Mouse (Mus musculus): Measurements from ENCODE around the gene Mrpl38. TPM values are rescaled to one million over a fixed set of nuclear protein-coding genes. Genes with fewer than 3 reads are reported as not detected.

Mrpl38 gene
- polyA plus RNA-seq, 1 experiment from 2014 or later, result 82.4 TPM

- H3K27me3 ChIP-seq (replicated peaks), result no peaks in the 10 kb centered on the region
- H3K27ac ChIP-seq (replicated peaks), result peak overlapping the region; percentile 20
- 57% methylated on average over 10 of the region's 10 CpGs for WGBS
- H3K9me3 ChIP-seq, result no peaks in the 10 kb centered on the region
- H3K36me3 ChIP-seq, result peaks cover 59% of the 10 kb centered on the region
- no peak overlapping the region for H3K4me3 ChIP-seq
- H3K4me2 ChIP-seq, result peak overlapping the region; percentile 14; the same call in 1 of the 2 replicates
- H3K4me1 ChIP-seq, result peaks cover 15% of the 10 kb centered on the region
- ATAC-seq (ENCODE audit: extremely low read depth, insufficient number of reproducible peaks, low FRiP score, low TSS enrichment), result peak; percentile 65
- 0 out of 2 replicates have a peak overlapping the region, but pooled peaks have one; percentile 40 for H3K9ac ChIP-seq
Measured at GRCm38 (mm10) chr11:116142211-116142991, 3.7 kb upstream of the Mrpl38 start.

GRCm38 (mm10) chr11:116138096-116138467 lies 586 bp downstream of the Mrpl38 start:
- Histone ChIP-seq H3K4me1 (peaks cover 17% of the 10 kb centered on the region), H3K27me3 (replicated peaks) (no peaks in the 10 kb centered on the region), H3K36me3 (peaks cover 49% of the 10 kb centered on the region), H3K27ac (replicated peaks) (peak overlapping the region; percentile 80), H3K9ac (peak overlapping the region; percentile 95), H3K9me3 (no peaks in the 10 kb centered on the region), H3K4me3 (peak overlapping the region; percentile 81), H3K4me2 (peak overlapping the region; percentile 89)
- ATAC-seq (ENCODE audit: extremely low read depth, insufficient number of reproducible peaks, low FRiP score, low TSS enrichment), result no peak
- WGBS, result under 1% methylated on average over 20 of the region's 20 CpGs

- Histone ChIP-seq H3K4me2 (no peak overlapping the region), H3K27ac (replicated peaks) (no peak overlapping the region), H3K27me3 (replicated peaks) (no peaks in the 10 kb centered on the region), H3K4me3 (no peak overlapping the region), H3K9me3 (no peaks in the 10 kb centered on the region), H3K36me3 (peaks cover 51% of the 10 kb centered on the region), H3K9ac (no peak overlapping the region), H3K4me1 (peaks cover 34% of the 10 kb centered on the region)
- WGBS, result 77% methylated on average over 10 of the region's 10 CpGs
- ATAC-seq (ENCODE audit: extremely low read depth, insufficient number of reproducible peaks, low FRiP score, low TSS enrichment), result no peak
Measured at GRCm38 (mm10) chr11:116134171-116134570, 4.5 kb downstream of the Mrpl38 start.

- peaks cover 32% of the 10 kb centered on the region for H3K4me1 ChIP-seq
- no peaks in the 10 kb centered on the region for H3K27me3 ChIP-seq (replicated peaks)
- 70% methylated on average over 5 of the region's 5 CpGs for WGBS
- H3K4me3 ChIP-seq, result no peak overlapping the region
- H3K9ac ChIP-seq, result peak overlapping the region; percentile 33; the same call in 1 of the 2 replicates
- H3K9me3 ChIP-seq, result no peaks in the 10 kb centered on the region
- no peak overlapping the region for H3K4me2 ChIP-seq
- peaks cover 51% of the 10 kb centered on the region for H3K36me3 ChIP-seq
- H3K27ac ChIP-seq (replicated peaks), result no peak overlapping the region
- no peak for ATAC-seq (ENCODE audit: extremely low read depth, insufficient number of reproducible peaks, low FRiP score, low TSS enrichment)
Measured at GRCm38 (mm10) chr11:116133497-116133896, 5.2 kb downstream of the Mrpl38 start.

- Histone ChIP-seq H3K9ac (no peak overlapping the region), H3K27ac (replicated peaks) (no peak overlapping the region), H3K4me1 (peaks cover 32% of the 10 kb centered on the region), H3K9me3 (no peaks in the 10 kb centered on the region), H3K36me3 (peaks cover 51% of the 10 kb centered on the region), H3K4me2 (no peak overlapping the region), H3K4me3 (no peak overlapping the region), H3K27me3 (replicated peaks) (no peaks in the 10 kb centered on the region)
- WGBS, result 81% methylated on average over 16 of the region's 16 CpGs
- ATAC-seq (ENCODE audit: extremely low read depth, insufficient number of reproducible peaks, low FRiP score, low TSS enrichment), result no peak
Measured at GRCm38 (mm10) chr11:116132366-116133333, 6.0 kb downstream of the Mrpl38 start.

- no peaks in the 10 kb centered on the region for H3K9me3 ChIP-seq
- no peak for ATAC-seq (ENCODE audit: extremely low read depth, insufficient number of reproducible peaks, low FRiP score, low TSS enrichment)
- H3K4me1 ChIP-seq, result peaks cover 38% of the 10 kb centered on the region
- WGBS, result 77% methylated on average over 15 of the region's 15 CpGs
- no peaks in the 10 kb centered on the region for H3K27me3 ChIP-seq (replicated peaks)
- H3K4me2 ChIP-seq, result peak overlapping the region; percentile 79
- peaks cover 57% of the 10 kb centered on the region for H3K36me3 ChIP-seq
- peak overlapping the region; percentile 73 for H3K4me3 ChIP-seq
- H3K27ac ChIP-seq (replicated peaks), result peak overlapping the region; percentile 96
- H3K9ac ChIP-seq, result peak overlapping the region; percentile 90
Measured at GRCm38 (mm10) chr11:116131349-116132170, 7.1 kb downstream of the Mrpl38 start.

GRCm38 (mm10) chr11:116130488-116131205 lies 8.0 kb downstream of the Mrpl38 start, which contains the start of gene Trim65:
Trim65 (minus strand) TSS chr11:116131128.
- Histone ChIP-seq H3K4me1 (peaks cover 38% of the 10 kb centered on the region), H3K4me2 (peak within 1 kb of the TSS; percentile 79), H3K4me3 (peak within 1 kb of the TSS; percentile 73), H3K27ac (replicated peaks) (peak within 1 kb of the TSS; percentile 96), H3K9me3 (no peaks in the 10 kb centered on the region), H3K27me3 (replicated peaks) (no peaks in the 10 kb centered on the region), H3K9ac (peak within 1 kb of the TSS; percentile 90), H3K36me3 (peaks cover 59% of the 10 kb centered on the region)
- peak; percentile 59 for ATAC-seq (ENCODE audit: extremely low read depth, insufficient number of reproducible peaks, low FRiP score, low TSS enrichment)
- WGBS, result under 1% methylated on average over 69 of the region's 69 CpGs

GRCm38 (mm10) chr11:116129993-116130487 lies 8.6 kb downstream of the Mrpl38 start:
- H3K36me3 ChIP-seq, result peaks cover 59% of the 10 kb centered on the region
- WGBS, result 38% methylated on average over 8 of the region's 8 CpGs

GRCm38 (mm10) chr11:116129091-116129790 lies 9.4 kb downstream of the Mrpl38 start:
- peaks cover 38% of the 10 kb centered on the region for H3K4me1 ChIP-seq
- peak overlapping the region; percentile 79 for H3K4me2 ChIP-seq
- H3K9ac ChIP-seq, result peak overlapping the region; percentile 90
- H3K27ac ChIP-seq (replicated peaks), result no peak overlapping the region; the same call in 1 of the 2 replicates
- WGBS, result 80% methylated on average over 9 of the region's 9 CpGs
- no peak for ATAC-seq (ENCODE audit: extremely low read depth, insufficient number of reproducible peaks, low FRiP score, low TSS enrichment)
- no peaks in the 10 kb centered on the region for H3K9me3 ChIP-seq
- H3K4me3 ChIP-seq, result no peak overlapping the region
- H3K27me3 ChIP-seq (replicated peaks), result no peaks in the 10 kb centered on the region
- H3K36me3 ChIP-seq, result peaks cover 56% of the 10 kb centered on the region

More at GRCm38 (mm10) chr11:116129993-116130487, 8.6 kb downstream of the Mrpl38 start:
- H3K27ac ChIP-seq (replicated peaks), result peak overlapping the region; percentile 96
- H3K9ac ChIP-seq, result peak overlapping the region; percentile 90
- H3K4me3 ChIP-seq, result peak overlapping the region; percentile 73
- H3K4me2 ChIP-seq, result peak overlapping the region; percentile 79
- no peaks in the 10 kb centered on the region for H3K9me3 ChIP-seq
- no peak for ATAC-seq (ENCODE audit: extremely low read depth, insufficient number of reproducible peaks, low FRiP score, low TSS enrichment)
- no peaks in the 10 kb centered on the region for H3K27me3 ChIP-seq (replicated peaks)
- H3K4me1 ChIP-seq, result peaks cover 38% of the 10 kb centered on the region
